Mouse (Mus musculus): ENCODE data around the gene Fastkd5. TPM values are rescaled to one million over a fixed set of nuclear protein-coding genes. Genes with fewer than 3 reads are reported as not detected.

The Fastkd5 gene
- polyA plus RNA-seq, 1 experiment = 6.1 TPM

- Histone ChIP-seq H3K4me3 (ENCODE audit: insufficient read depth, low read depth, low read length) (peak within 1 kb of the TSS; percentile 22; the same call in 1 of the 2 replicates), H3K4me1 (ENCODE audit: control insufficient read depth, insufficient read depth, insufficient read length, low read length) (no peaks in the 10 kb centered on the region), H3K27ac (replicated peaks; ENCODE audit: low read depth, low read length) (no peak within 1 kb of the TSS)
These were observed 54.0 kb downstream of the Fastkd5 start, which contains the start of gene Oxt for GRCm38 (mm10) chr2:130575873-130576272. TSS of gene Oxt (plus strand) at chr2:130576173.

GRCm38 (mm10) chr2:130574960-130575359 is 54.9 kb downstream of the Fastkd5 start:
- Histone ChIP-seq H3K4me1 (ENCODE audit: control insufficient read depth, insufficient read depth, insufficient read length, low read length) (no peaks in the 10 kb centered on the region), H3K4me3 (ENCODE audit: insufficient read depth, low read depth, low read length) (no peak overlapping the region), H3K27ac (replicated peaks; ENCODE audit: low read depth, low read length) (no peak overlapping the region)

- no peak overlapping the region for H3K4me3 ChIP-seq (ENCODE audit: insufficient read depth, low read depth, low read length)
- no peak overlapping the region for H3K27ac ChIP-seq (replicated peaks; ENCODE audit: low read depth, low read length)
These were observed 59.9 kb downstream of the Fastkd5 start for GRCm38 (mm10) chr2:130569926-130570325.

GRCm38 (mm10) chr2:130568921-130569320 is 60.9 kb downstream of the Fastkd5 start:
- Histone ChIP-seq H3K27ac (replicated peaks; ENCODE audit: low read depth, low read length) (no peak overlapping the region), H3K4me1 (ENCODE audit: control insufficient read depth, insufficient read depth, insufficient read length, low read length) (peaks cover 5% of the 10 kb centered on the region; the same call in 1 of the 2 replicates), H3K4me3 (ENCODE audit: insufficient read depth, low read depth, low read length) (no peak overlapping the region)

More at GRCm38 (mm10) chr2:130569926-130570325, 59.9 kb downstream of the Fastkd5 start:
- H3K4me1 ChIP-seq (ENCODE audit: control insufficient read depth, insufficient read depth, insufficient read length, low read length) = 0 out of 2 replicates have a peak, but pooled peaks cover under 1% of the 10 kb centered on the region

GRCm38 (mm10) chr2:130564983-130565382 is 64.8 kb downstream of the Fastkd5 start:
- peaks cover 8% of the 10 kb centered on the region; the same call in 1 of the 2 replicates for H3K4me1 ChIP-seq (ENCODE audit: control insufficient read depth, insufficient read depth, insufficient read length, low read length)
- H3K4me3 ChIP-seq (ENCODE audit: insufficient read depth, low read depth, low read length) = peak overlapping the region; percentile 72
- H3K27ac ChIP-seq (replicated peaks; ENCODE audit: low read depth, low read length) = no peak overlapping the region

- Histone ChIP-seq H3K27ac (replicated peaks; ENCODE audit: low read depth, low read length) (no peak overlapping the region), H3K4me1 (ENCODE audit: control insufficient read depth, insufficient read depth, insufficient read length, low read length) (peaks cover 8% of the 10 kb centered on the region; the same call in 1 of the 2 replicates), H3K4me3 (ENCODE audit: insufficient read depth, low read depth, low read length) (peak overlapping the region; percentile 72)
These were observed 65.8 kb downstream of the Fastkd5 start for GRCm38 (mm10) chr2:130564063-130564462.

Other genes starting within 250 kb of the Fastkd5 start
- gene Cpxm1, start 232.5 kb downstream of the Fastkd5 start, polyA plus RNA-seq (2012; ENCODE audit: insufficient read depth, insufficient read length, missing spikeins) = 8.2 and 9.9 TPM in 2 replicates
- not detected in 2 replicates for gene Gm28372, start 224.8 kb downstream of the Fastkd5 start, polyA plus RNA-seq (2012; ENCODE audit: insufficient read depth, insufficient read length, missing spikeins)
- not detected in 2 replicates for gene 1700020A23Rik, start 224.8 kb downstream of the Fastkd5 start, polyA plus RNA-seq (2012; ENCODE audit: insufficient read depth, insufficient read length, missing spikeins)
- gene Tmem239, start 223.5 kb downstream of the Fastkd5 start, polyA plus RNA-seq (2012; ENCODE audit: insufficient read depth, insufficient read length, missing spikeins) = not detected in 2 replicates
- 28.7 and 31.8 TPM in 2 replicates for gene Vps16, start 205.7 kb downstream of the Fastkd5 start, polyA plus RNA-seq (2012; ENCODE audit: insufficient read depth, insufficient read length, missing spikeins)
- gene Pced1a, start 205.3 kb downstream of the Fastkd5 start, polyA plus RNA-seq (2012; ENCODE audit: insufficient read depth, insufficient read length, missing spikeins) = 6.9 and 10.4 TPM in 2 replicates
- 38.6 and 52.5 TPM in 2 replicates for gene Ptpra, start 179.7 kb downstream of the Fastkd5 start, polyA plus RNA-seq (2012; ENCODE audit: insufficient read depth, insufficient read length, missing spikeins)
- 40.2 and 51.0 TPM in 2 replicates for gene Mrps26, start 66.3 kb downstream of the Fastkd5 start, polyA plus RNA-seq (2012; ENCODE audit: insufficient read depth, insufficient read length, missing spikeins)
- not detected in 2 replicates for gene Oxt, start 53.9 kb downstream of the Fastkd5 start, polyA plus RNA-seq (2012; ENCODE audit: insufficient read depth, insufficient read length, missing spikeins)
- not detected in 2 replicates for gene Avp, start 47.5 kb downstream of the Fastkd5 start, polyA plus RNA-seq (2012; ENCODE audit: insufficient read depth, insufficient read length, missing spikeins)
- 3.3 and 3.6 TPM in 2 replicates for gene Ubox5, start within 50 bp of the Fastkd5 start, polyA plus RNA-seq (2012; ENCODE audit: insufficient read depth, insufficient read length, missing spikeins)
- 0.63 and 1.3 TPM in 2 replicates for gene Lzts3, start 12.8 kb upstream of the Fastkd5 start, polyA plus RNA-seq (2012; ENCODE audit: insufficient read depth, insufficient read length, missing spikeins)
- gene Ddrgk1, start 34.6 kb upstream of the Fastkd5 start, polyA plus RNA-seq (2012; ENCODE audit: insufficient read depth, insufficient read length, missing spikeins) = 128 and 137 TPM in 2 replicates
- 46.8 and 54.3 TPM in 2 replicates for gene Itpa, start 37.6 kb upstream of the Fastkd5 start, polyA plus RNA-seq (2012; ENCODE audit: insufficient read depth, insufficient read length, missing spikeins)
- gene Slc4a11, start 67.5 kb upstream of the Fastkd5 start, polyA plus RNA-seq (2012; ENCODE audit: insufficient read depth, insufficient read length, missing spikeins) = not detected in 2 replicates